Mouse (Mus musculus) limb, embryonic 12.5 days (tissue): ENCODE data around the gene Plekhm1. TPM values are rescaled to one million over a fixed set of nuclear protein-coding genes. Genes with fewer than 3 reads are reported as not detected.

Experiments
- polyA plus RNA-seq: library from polyadenylated mRNA; unstranded; fragments of >200 nt; fragmentation: Nextera tagmentation; extraction: Ambion mirVana; gene quantifications from 2 replicates; pipeline ENCODE4 v1.2.1, GENCODE M21; 2016

The Plekhm1 gene
- polyA plus RNA-seq, 1 experiment from 2014 or later: 7.8 TPM

Other genes with a start within 250 kb of the Plekhm1 start
- 0.78 and 1.4 TPM in 2 replicates for gene Fmnl1, start 241.6 kb downstream of the Plekhm1 start, polyA plus RNA-seq
- gene 1700023F06Rik, start 204.1 kb downstream of the Plekhm1 start, polyA plus RNA-seq: 0.50 and 0.74 TPM in 2 replicates
- gene Spata32, start 194.3 kb downstream of the Plekhm1 start, polyA plus RNA-seq: not detected in 2 replicates
- 4.2 and 4.7 TPM in 2 replicates for gene Map3k14, start 145.2 kb downstream of the Plekhm1 start, polyA plus RNA-seq
- 4.8 and 7.1 TPM in 2 replicates for gene Arhgap27, start 49.0 kb downstream of the Plekhm1 start, polyA plus RNA-seq
- gene Lrrc37a, start 91.9 kb upstream of the Plekhm1 start, polyA plus RNA-seq: not detected in 2 replicates
- gene Gm884, start 208.5 kb upstream of the Plekhm1 start, polyA plus RNA-seq: not detected in 2 replicates
- gene Lyzl6, start 226.2 kb upstream of the Plekhm1 start, polyA plus RNA-seq: not detected in 2 replicates
- not detected in 2 replicates for gene Rprml, start 236.9 kb upstream of the Plekhm1 start, polyA plus RNA-seq